Mouse (Mus musculus) stomach, embryonic 16.5 days (tissue): ENCODE measurements around the gene Nop56. TPM values are rescaled to one million over a fixed set of nuclear protein-coding genes. Genes with fewer than 3 reads are reported as not detected.
A peak's percentile ranks its signal among the peaks of the same experiment; 100 is the strongest.

Source experiments
- ATAC-seq: fragments of 200-750 bp; cut with Nextera tagmentation; 2 replicates; pipeline ENCODE4 v1.8.0; 2017; ENCODE audit warnings: moderate number of reproducible peaks, moderate TSS enrichment; ENCODE audit not compliant: insufficient read depth, low FRiP score
- H3K27ac ChIP-seq: fragments of 300-500 bp; sonication (generic); 2 replicates; pipeline ENCODE4 v1.5.1; 2014; ENCODE audit warnings: low read length
- H3K27me3 ChIP-seq: fragments of 300-500 bp; sonication (generic); 2 replicates; pipeline ENCODE4 v1.6.1; 2014; ENCODE audit warnings: low read length, control low read depth, mixed read lengths; ENCODE audit not compliant: control insufficient read depth, insufficient read depth
- H3K36me3 ChIP-seq: fragments of 300-500 bp; sonication (generic); 2 replicates; pipeline ENCODE4 v1.6.1; 2014; ENCODE audit warnings: low read length; ENCODE audit not compliant: control insufficient read depth, insufficient read depth
- H3K4me1 ChIP-seq: fragments of 300-500 bp; sonication (generic); 2 replicates; pipeline ENCODE4 v1.6.1; 2014; ENCODE audit warnings: low read length, control low read depth, mixed read lengths; ENCODE audit not compliant: control insufficient read depth, insufficient read depth
- H3K4me2 ChIP-seq: fragments of 300-500 bp; sonication (generic); 2 replicates; pipeline ENCODE4 v1.6.1; 2014; ENCODE audit warnings: low read depth, low read length, mixed read lengths
- H3K4me3 ChIP-seq: fragments of 300-500 bp; sonication (generic); replicated peaks from 2 replicates; pipeline ENCODE4 v1.5.1; 2014; ENCODE audit warnings: mild to moderate bottlenecking, low read length
- H3K9ac ChIP-seq: fragments of 300-500 bp; sonication (generic); 2 replicates; pipeline ENCODE4 v1.6.1; 2014; ENCODE audit warnings: low read length
- H3K9me3 ChIP-seq: fragments of 300-500 bp; sonication (generic); replicated peaks from 2 replicates; pipeline ENCODE4 v1.6.1; 2016; ENCODE audit warnings: low read length, control low read depth; ENCODE audit not compliant: control insufficient read depth
- WGBS: fragments of 180-500 bp; shearing (Covaris S2); extraction: QIAGEN DNeasy Blood & Tissue Kit; methylation state at CpG from one replicate; pipeline ENCODE4 v1.1.7; 2014; 5-methylcytosine and 5-hydroxymethylcytosine counted together
- polyA plus RNA-seq: library from polyadenylated mRNA; unstranded; fragments of >200 nt; fragmentation: Nextera tagmentation; extraction: Ambion mirVana; gene quantifications from 2 replicates; pipeline ENCODE4 v1.2.1, GENCODE M21; 2015

Nop56 gene
- polyA plus RNA-seq, 1 experiment from 2014 or later = 221 TPM

DNA sequence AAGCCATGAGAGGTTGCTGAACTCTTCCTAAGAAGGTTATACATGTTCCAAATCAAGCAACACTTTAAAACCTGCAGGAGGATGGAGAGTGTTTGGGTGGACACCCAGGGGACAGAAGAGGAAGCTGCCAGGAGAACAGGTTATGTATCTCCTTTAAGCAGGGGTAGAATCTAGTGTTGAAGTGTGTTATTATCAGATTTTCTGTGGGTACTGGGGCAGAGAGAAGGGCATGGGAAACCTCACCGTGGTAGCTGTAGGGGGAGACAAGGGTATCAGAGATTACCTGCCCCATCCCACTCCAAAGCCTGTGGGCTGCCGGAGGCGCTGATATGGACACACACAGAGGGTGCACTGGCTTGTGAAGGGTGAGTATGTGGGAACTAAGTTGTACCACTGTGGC, 18.8 kb downstream of the Nop56 start:
- no peak overlapping the region for H3K4me2 ChIP-seq
- H3K4me1 ChIP-seq = peaks cover 15% of the 10 kb centered on the region; the same call in 1 of the 2 replicates
- H3K9ac ChIP-seq = no peak overlapping the region

DNA sequence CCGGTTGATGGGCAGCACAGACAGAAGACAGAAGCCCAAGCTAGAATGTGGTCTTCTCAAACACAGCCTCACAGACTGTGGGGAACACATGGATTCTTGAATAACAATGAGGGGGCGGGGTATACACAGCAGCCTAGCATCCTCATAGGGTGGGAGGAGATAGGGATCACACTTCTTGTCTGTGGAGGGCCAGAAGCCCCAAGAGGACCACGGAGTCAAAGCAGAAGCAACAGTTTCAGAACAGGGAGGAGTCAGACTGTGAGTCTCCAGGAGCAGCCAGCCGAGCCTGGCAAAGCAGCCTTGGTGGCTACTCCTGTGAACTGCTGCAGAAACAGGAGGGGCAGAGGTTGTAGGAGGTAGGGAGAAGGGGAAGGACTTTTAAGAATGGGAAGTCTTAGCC, 19.3 kb downstream of the Nop56 start:
- peaks cover 15% of the 10 kb centered on the region; the same call in 1 of the 2 replicates for H3K4me1 ChIP-seq
- H3K27ac ChIP-seq = no peak overlapping the region
- H3K36me3 ChIP-seq = no peaks in the 10 kb centered on the region
- WGBS = 4% methylated on average over 4 of the region's 4 CpGs
- ATAC-seq = no peak
- H3K9ac ChIP-seq = 0 out of 2 replicates have a peak overlapping the region, but pooled peaks have one; percentile 2
- no peaks in the 10 kb centered on the region for H3K9me3 ChIP-seq
- no peak overlapping the region for H3K4me3 ChIP-seq
- H3K4me2 ChIP-seq = 0 out of 2 replicates have a peak overlapping the region, but pooled peaks have one; percentile 11
- 0 out of 2 replicates have a peak, but pooled peaks cover 8% of the 10 kb centered on the region for H3K27me3 ChIP-seq

More for the DNA sequence above, 18.8 kb downstream of the Nop56 start:
- no peaks in the 10 kb centered on the region for H3K36me3 ChIP-seq
- WGBS = 43% methylated on average over 3 of the region's 3 CpGs
- no peak overlapping the region for H3K27ac ChIP-seq
- H3K9me3 ChIP-seq = no peaks in the 10 kb centered on the region
- ATAC-seq = no peak
- H3K27me3 ChIP-seq = 0 out of 2 replicates have a peak, but pooled peaks cover 8% of the 10 kb centered on the region
- H3K4me3 ChIP-seq = no peak overlapping the region

DNA sequence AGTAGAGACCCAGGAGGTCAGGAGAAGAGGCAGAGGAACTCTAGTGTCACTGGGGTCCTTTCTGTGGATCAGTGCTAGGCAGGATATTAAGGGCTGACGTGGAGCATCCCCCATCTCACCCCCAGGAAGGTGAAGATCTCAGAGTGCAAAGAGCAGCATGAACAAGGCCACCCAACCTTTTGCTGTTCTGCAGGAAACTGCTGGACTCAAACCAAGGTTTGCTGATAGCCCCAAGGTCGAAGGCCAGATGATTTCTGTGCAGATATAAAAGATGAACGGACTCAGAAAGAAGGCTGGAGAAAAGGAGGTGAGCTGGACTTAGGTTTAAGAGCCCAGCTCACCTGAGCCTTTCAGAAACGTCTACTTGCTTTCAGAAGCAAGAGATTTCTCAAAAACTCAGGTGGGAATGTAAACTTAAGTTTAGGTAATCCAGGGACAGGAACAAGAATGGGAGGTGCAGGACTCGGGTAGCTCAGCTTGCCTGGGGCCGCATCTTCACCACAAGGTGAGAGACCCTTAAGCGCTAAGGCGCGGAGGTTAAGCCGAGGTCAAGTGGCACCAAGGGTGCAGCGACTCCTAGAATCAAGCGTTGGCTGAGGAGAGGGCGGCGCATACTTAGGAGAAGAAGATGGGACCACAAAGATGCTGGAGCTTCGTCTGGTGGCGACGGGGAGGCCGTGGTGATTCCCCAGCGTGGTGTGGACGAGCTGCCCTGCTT, 20.1 kb downstream of the Nop56 start:
- peak overlapping the region; percentile 68 for H3K4me3 ChIP-seq
- ATAC-seq = no peak
- H3K36me3 ChIP-seq = no peaks in the 10 kb centered on the region
- H3K9me3 ChIP-seq = no peaks in the 10 kb centered on the region
- no peak overlapping the region for H3K27ac ChIP-seq
- 12% methylated on average over 20 of the region's 20 CpGs for WGBS
- peak overlapping the region; percentile 88 for H3K9ac ChIP-seq
- peaks cover 15% of the 10 kb centered on the region; the same call in 1 of the 2 replicates for H3K4me1 ChIP-seq
- peak overlapping the region; percentile 73 for H3K4me2 ChIP-seq
- H3K27me3 ChIP-seq = 0 out of 2 replicates have a peak, but pooled peaks cover 8% of the 10 kb centered on the region

DNA sequence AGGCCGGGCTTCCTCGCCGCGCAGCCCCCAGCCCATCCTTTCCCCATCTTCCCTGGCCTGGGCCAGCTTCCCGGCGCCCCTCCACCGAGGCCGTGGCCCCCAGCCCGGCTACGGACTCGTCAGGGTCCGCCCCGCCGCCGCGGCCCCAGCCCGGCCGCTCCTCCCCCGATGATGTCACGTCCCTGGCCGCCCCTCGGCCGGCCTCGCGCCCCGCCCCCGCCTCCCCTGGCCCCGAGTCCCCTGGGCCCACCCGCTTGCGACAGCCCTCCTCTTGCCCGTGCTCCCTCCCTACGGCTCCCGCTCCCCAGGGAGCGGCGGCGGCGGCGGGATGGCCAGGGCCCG, 20.7 kb downstream of the Nop56 start, which contains the start of gene Ebf4:
Ebf4 (plus strand) TSS at position 234 of the 342 bp plus-strand sequence.
- Histone ChIP-seq H3K4me2 (peak within 1 kb of the TSS; percentile 73), H3K27ac (0 out of 2 replicates have a peak within 1 kb of the TSS, but pooled peaks have one; percentile 44), H3K4me3 (peak within 1 kb of the TSS; percentile 68), H3K36me3 (no peaks in the 10 kb centered on the region), H3K9me3 (no peaks in the 10 kb centered on the region), H3K27me3 (0 out of 2 replicates have a peak, but pooled peaks cover 8% of the 10 kb centered on the region), H3K9ac (peak within 1 kb of the TSS; percentile 88), H3K4me1 (peaks cover 15% of the 10 kb centered on the region; the same call in 1 of the 2 replicates)
- ATAC-seq = peak; percentile 84
- 3% methylated on average over 21 of the region's 39 CpGs for WGBS

DNA sequence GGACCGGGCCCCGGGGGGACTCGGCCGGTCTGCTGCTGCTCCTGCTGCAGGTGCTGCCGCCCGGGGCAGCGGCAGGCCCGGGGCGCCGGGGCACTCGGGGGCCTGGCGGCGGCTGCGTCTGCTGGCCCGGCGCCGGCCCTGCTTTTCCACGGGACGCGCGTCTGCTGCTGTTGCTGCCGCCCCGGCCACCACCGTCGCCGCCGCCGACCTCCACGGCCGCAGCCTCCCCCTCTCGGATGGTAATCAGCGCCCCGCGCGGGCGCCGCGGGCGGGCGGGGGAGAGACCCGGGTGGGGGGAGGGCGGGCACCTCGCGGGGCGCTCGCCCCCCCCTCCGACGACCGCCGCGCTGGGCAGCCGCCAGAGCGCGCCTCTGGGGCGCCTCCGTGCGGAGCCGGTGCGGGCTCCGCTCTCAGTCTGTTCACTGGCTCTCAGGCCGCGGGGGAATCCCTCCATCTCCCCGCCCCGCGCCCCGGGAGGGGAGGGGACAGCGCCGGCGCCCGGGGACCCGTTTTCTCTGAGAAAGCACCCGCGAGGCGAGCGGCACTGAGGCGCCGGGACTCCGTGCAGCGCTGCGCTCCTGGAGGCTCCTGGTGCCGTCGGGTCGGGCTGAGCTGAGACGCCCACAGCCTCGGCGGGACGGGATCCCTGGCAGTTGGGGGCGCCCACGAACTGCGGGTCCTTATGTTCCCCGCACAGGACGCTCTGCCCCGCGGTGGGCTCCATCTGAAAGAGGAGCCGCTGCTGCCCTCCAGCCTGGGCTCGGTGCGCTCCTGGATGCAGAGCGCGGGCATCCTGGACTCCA, 21.3 kb downstream of the Nop56 start:
- Histone ChIP-seq H3K9ac (peak overlapping the region; percentile 88), H3K27me3 (0 out of 2 replicates have a peak, but pooled peaks cover 8% of the 10 kb centered on the region), H3K4me1 (peaks cover 15% of the 10 kb centered on the region; the same call in 1 of the 2 replicates), H3K36me3 (no peaks in the 10 kb centered on the region), H3K4me3 (peak overlapping the region; percentile 68), H3K9me3 (no peaks in the 10 kb centered on the region), H3K4me2 (peak overlapping the region; percentile 73), H3K27ac (0 out of 2 replicates have a peak overlapping the region, but pooled peaks have one; percentile 44)
- under 1% methylated on average over 43 of the region's 99 CpGs for WGBS
- peak; percentile 39; the same call in 1 of the 2 replicates for ATAC-seq

DNA sequence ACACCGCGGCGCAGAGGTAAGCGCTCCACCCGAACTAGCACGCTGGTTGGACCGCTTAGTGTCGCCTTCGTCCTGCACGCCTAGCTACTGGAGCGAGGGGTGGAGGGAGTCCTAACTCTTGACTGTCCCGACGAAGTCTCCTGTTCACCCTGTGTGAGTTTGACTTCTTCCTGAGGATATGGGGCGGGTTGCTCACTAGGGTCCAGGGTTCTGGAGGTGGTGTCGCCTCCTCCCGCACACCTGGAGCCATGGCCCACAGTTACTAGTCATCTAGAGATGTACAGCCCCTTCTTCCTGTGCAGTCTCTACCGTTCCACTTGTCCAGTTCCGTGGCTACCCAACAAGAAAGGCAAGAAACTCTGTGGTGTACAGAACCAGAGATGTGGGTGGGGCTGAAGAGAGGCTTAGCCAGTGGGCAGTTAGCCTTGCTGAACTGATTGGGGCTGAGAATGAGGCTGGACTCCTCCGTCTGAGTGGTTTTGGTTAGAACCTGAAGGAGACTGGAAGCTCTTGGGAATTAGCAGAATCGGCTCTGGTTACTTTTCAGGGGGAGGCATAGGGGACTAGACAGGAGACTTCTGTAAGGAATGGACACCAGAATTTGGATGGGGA, 22.0 kb downstream of the Nop56 start:
- Histone ChIP-seq H3K9me3 (no peaks in the 10 kb centered on the region), H3K4me3 (peak overlapping the region; percentile 68), H3K36me3 (no peaks in the 10 kb centered on the region), H3K27ac (no peak overlapping the region), H3K27me3 (0 out of 2 replicates have a peak, but pooled peaks cover 8% of the 10 kb centered on the region), H3K4me2 (peak overlapping the region; percentile 73), H3K4me1 (peaks cover 15% of the 10 kb centered on the region; the same call in 1 of the 2 replicates), H3K9ac (peak overlapping the region; percentile 88)
- ATAC-seq = peak; percentile 14; the same call in 1 of the 2 replicates
- WGBS = 2% methylated on average over 20 of the region's 20 CpGs

DNA sequence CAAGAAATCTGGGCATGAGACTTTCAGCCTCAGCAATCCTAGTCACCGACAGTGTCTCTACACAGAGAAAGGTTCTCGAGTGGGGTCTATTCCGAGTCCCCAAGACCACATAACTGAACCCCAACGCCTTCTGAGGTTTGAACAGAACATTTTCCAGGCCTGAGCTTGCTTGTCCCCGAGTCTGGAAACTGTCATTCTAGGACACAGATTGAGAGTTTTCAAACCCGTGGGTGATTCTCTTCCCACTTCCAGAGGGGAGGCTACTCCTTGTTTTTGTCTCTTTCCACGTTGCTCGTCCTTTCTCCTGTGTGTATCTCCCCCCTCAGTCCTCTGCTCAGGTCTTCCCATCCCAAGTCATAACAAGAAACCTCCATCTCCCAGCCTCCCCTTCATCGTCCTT, 23.4 kb downstream of the Nop56 start:
- H3K27me3 ChIP-seq = 0 out of 2 replicates have a peak, but pooled peaks cover 8% of the 10 kb centered on the region
- H3K4me2 ChIP-seq = no peak overlapping the region
- H3K4me1 ChIP-seq = peaks cover 15% of the 10 kb centered on the region; the same call in 1 of the 2 replicates
- H3K27ac ChIP-seq = no peak overlapping the region
- H3K9me3 ChIP-seq = no peaks in the 10 kb centered on the region
- no peak overlapping the region for H3K4me3 ChIP-seq
- ATAC-seq = no peak
- no peak overlapping the region for H3K9ac ChIP-seq
- H3K36me3 ChIP-seq = no peaks in the 10 kb centered on the region
- WGBS = 77% methylated on average over 9 of the region's 9 CpGs

DNA sequence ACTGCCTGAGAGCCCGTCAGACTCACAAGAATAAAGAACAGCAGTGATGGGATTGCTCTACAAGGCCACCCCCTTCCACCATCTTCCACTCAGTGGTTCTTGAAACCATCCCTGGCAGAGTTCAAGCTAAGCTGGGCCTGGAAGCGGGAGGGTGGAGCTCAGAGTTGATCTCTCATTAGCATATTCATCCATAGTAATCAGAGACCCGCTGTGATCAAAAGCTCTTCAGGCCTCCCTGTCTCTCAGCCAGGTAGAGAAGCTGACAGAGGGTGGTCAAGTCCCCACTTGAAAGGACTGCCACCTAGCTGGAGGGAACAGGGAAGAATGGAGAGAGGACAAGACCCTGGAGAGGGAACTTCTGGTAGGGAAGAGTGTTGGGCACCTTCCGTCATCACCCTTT, 28.8 kb downstream of the Nop56 start:
- Histone ChIP-seq H3K4me1 (no peaks in the 10 kb centered on the region), H3K4me3 (no peak overlapping the region), H3K27me3 (no peaks in the 10 kb centered on the region), H3K4me2 (no peak overlapping the region), H3K27ac (no peak overlapping the region), H3K36me3 (0 out of 2 replicates have a peak, but pooled peaks cover 2% of the 10 kb centered on the region), H3K9me3 (no peaks in the 10 kb centered on the region), H3K9ac (no peak overlapping the region)
- WGBS = 56% methylated on average over 4 of the region's 4 CpGs
- no peak for ATAC-seq
